Mouse (Mus musculus): Measurements from ENCODE around the gene Shb.

DNA sequence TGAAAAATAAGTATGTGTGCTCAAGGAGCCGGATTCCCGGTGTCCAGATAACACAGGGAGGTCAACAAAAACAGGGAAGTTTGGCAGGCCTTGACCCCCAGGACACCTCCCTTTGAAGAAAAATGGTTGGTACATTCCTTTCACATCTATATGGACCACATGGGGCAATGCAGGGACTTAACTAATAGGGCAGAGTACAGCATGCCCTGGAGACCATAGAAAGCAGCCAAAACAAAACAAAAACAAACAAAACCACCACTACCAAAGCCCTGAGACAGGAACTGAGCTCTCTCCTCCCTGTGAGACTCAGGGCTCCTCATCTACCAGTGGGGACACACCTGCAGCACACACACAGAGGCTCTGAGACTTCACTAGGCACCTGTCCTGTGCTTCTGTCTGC, 18.9 kb downstream of the Shb start:
- TF ChIP-seq CTCF (IDR thresholded peaks at IDR 0.05; ENCODE audit: insufficient read depth, low read depth, low read length) (no peak), POLR2A (IDR thresholded peaks at IDR 0.05; ENCODE audit: insufficient read depth, low read depth, low read length) (no peak)
